Mouse (Mus musculus) hindbrain, postnatal 0 days (tissue): Measurements from ENCODE around the gene Gnat1. TPM values are rescaled to one million over a fixed set of nuclear protein-coding genes. Genes with fewer than 3 reads are reported as not detected.
A peak's percentile ranks its signal among the peaks of the same experiment; 100 is the strongest.

ENCODE experiments used
- ATAC-seq: fragments of 200-750 bp; cut with Nextera tagmentation; 2 replicates; pipeline ENCODE4 v1.8.0; 2017; ENCODE audit warnings: mild to moderate bottlenecking, moderate TSS enrichment, moderate library complexity
- DNase-seq: peaks from one replicate; pipeline ENCODE4 v3.0.0-alpha.2; 2015; ENCODE audit warnings: low spot score
- H3K27ac ChIP-seq: fragments of 300-500 bp; sonication (generic); 2 replicates; pipeline ENCODE4 v1.5.1; 2014; ENCODE audit warnings: mild to moderate bottlenecking
- H3K27me3 ChIP-seq: fragments of 300-500 bp; sonication (generic); 2 replicates; pipeline ENCODE4 v1.6.1; 2014; ENCODE audit warnings: low read length, mixed read lengths; ENCODE audit not compliant: insufficient read depth
- H3K36me3 ChIP-seq: fragments of 300-500 bp; sonication (generic); 2 replicates; pipeline ENCODE4 v1.6.1; 2014; ENCODE audit warnings: low read length, mixed read lengths; ENCODE audit not compliant: insufficient read depth
- H3K4me1 ChIP-seq: fragments of 300-500 bp; sonication (generic); 2 replicates; pipeline ENCODE4 v1.6.1; 2014; ENCODE audit warnings: antibody characterized with exemption, low read length, mixed read lengths; ENCODE audit not compliant: insufficient read depth
- H3K4me2 ChIP-seq: fragments of 300-500 bp; sonication (generic); 2 replicates; pipeline ENCODE4 v1.6.1; 2014; ENCODE audit warnings: low read depth, mild to moderate bottlenecking, low read length, moderate library complexity, mixed read lengths
- H3K4me3 ChIP-seq: fragments of 300-500 bp; sonication (generic); 2 replicates; pipeline ENCODE4 v1.5.1; 2014; ENCODE audit warnings: low read length
- H3K9ac ChIP-seq: fragments of 300-500 bp; sonication (generic); replicated peaks from 2 replicates; pipeline ENCODE4 v1.6.1; 2014; ENCODE audit warnings: mild to moderate bottlenecking, low read length, moderate library complexity, mixed read lengths
- H3K9me3 ChIP-seq: fragments of 300-500 bp; sonication (generic); 2 replicates; pipeline ENCODE4 v1.6.1; 2016; ENCODE audit warnings: low read length, mixed read lengths
- CTCF ChIP-seq: IDR thresholded peaks from 2 replicates; pipeline ENCODE4 v1.5.1; 2016; ENCODE audit warnings: antibody characterized with exemption, control low read depth, low read depth
- WGBS: fragments of 180-500 bp; shearing (Covaris S2); extraction: QIAGEN DNeasy Blood & Tissue Kit; methylation state at CpG from one replicate; pipeline ENCODE4 v1.1.7; 2014; 5-methylcytosine and 5-hydroxymethylcytosine counted together
- polyA plus RNA-seq: library from polyadenylated mRNA; unstranded; fragments of >200 nt; fragmentation: Nextera tagmentation; extraction: Ambion mirVana; gene quantifications from 2 replicates; pipeline ENCODE4 v1.2.1, GENCODE M21; 2015
- total RNA-seq: library from RNA; depleted of rRNA; stranded (reverse); fragments of >200 nt; gene quantifications from 2 replicates; pipeline ENCODE4 v1.2.3, GENCODE M21; 2014

Gnat1 gene
- total and polyA plus RNA-seq, 2 experiments from 2014 or later: 0.52 to 2.7 TPM

DNA sequence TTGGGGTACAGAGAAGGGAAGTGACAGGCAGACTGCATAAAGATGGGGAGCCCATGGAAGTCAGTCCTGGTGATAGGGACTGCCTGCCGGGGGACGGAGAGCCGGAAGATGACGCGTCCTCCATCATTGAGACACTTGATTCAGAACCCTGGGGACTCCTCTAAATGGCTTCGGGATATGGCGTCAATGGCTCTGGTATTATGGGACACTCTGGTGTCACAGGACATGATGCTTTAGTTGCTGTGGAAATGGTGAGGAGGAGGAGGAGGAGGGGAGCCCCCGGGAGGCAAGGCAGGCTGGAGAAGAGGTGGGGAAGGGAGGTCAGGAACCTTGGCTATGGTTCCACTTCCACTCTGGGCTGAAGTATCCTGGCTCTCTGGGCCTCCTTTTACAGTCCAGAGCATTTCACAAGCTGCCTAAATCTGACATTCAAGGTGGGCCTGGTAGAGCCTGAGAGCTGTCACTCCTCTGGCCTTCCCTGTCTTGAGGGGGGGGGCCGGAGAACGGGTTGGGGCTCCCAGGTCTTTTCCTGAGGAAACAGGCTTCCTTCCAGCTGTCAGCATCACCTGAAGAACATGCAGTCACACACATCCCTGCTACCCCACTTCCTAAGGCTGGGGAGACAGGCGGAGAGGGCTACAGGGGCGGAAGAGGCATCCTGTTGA is 16.1 kb upstream of the Gnat1 start:
- Histone ChIP-seq H3K4me3 (no peak overlapping the region), H3K36me3 (no peaks in the 10 kb centered on the region), H3K4me1 (peaks cover 26% of the 10 kb centered on the region; the same call in 1 of the 2 replicates), H3K4me2 (no peak overlapping the region), H3K9ac (no peak overlapping the region), H3K27ac (no peak overlapping the region), H3K27me3 (no peaks in the 10 kb centered on the region), H3K9me3 (no peaks in the 10 kb centered on the region)
- TF ChIP-seq CTCF: no peak
- DNase-seq: no peak
- ATAC-seq: no peak
- WGBS: 76% methylated on average over 12 of the region's 12 CpGs

DNA sequence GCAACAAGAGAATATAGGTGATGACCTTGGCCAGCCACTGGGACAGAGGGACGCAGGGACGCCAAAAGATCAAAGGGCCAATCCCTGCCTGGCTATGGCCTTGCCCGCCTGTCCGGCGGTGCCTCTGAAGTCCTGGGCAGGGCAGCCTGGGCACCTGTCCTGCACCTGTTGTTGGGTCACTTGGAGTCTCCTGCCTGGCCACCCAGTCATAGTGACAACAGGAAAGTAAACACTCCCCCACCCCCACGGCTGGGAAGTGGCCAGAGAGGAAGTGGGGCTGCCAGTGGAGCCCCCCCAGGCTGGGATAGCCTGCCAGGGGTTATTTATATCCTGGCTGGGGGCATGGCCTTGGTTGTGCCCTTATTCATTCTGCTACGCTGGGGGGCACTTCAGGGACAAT is 15.1 kb upstream of the Gnat1 start:
- H3K36me3 ChIP-seq: no peaks in the 10 kb centered on the region
- no peaks in the 10 kb centered on the region for H3K27me3 ChIP-seq
- DNase-seq (no peak), ATAC-seq (no peak)
- peaks cover 17% of the 10 kb centered on the region; the same call in 1 of the 2 replicates for H3K4me1 ChIP-seq
- no peak overlapping the region for H3K9ac ChIP-seq
- no peak overlapping the region for H3K4me3 ChIP-seq
- H3K9me3 ChIP-seq: no peaks in the 10 kb centered on the region
- TF ChIP-seq CTCF: no peak
- H3K4me2 ChIP-seq: no peak overlapping the region
- WGBS: 80% methylated on average over 7 of the region's 7 CpGs
- H3K27ac ChIP-seq: no peak overlapping the region

DNA sequence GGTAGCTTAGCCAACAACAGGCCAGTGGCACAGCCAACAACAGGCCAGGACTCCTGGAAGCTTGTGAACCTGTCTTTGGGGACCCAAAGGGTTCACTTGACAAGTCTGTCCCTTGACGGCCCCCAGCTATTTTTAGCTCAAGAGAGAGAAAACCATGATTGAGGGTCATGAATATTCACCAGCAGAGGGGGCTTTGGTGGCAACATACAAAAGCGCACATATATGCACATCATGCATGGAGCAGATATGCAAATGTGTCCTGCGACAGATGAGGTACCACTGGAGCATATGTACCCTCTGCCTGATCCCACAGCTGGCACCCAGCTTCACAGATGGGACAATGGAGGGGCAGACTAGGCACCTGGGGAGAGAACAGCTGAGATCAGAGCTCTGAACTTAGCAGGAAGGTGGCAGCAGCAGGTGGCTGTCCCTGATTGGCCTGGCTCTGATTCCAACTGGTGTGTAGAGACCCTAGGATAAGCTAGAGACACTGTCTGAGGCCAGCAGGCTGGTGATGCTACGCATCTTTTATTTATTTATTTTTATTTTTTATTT is 14.0 kb upstream of the Gnat1 start:
- H3K36me3 ChIP-seq: no peaks in the 10 kb centered on the region
- no peaks in the 10 kb centered on the region for H3K27me3 ChIP-seq
- no peak overlapping the region for H3K27ac ChIP-seq
- DNase-seq: peak; percentile 30
- H3K4me1 ChIP-seq: peaks cover 6% of the 10 kb centered on the region; the same call in 1 of the 2 replicates
- ATAC-seq: peak; percentile 31; the same call in 1 of the 2 replicates
- no peaks in the 10 kb centered on the region for H3K9me3 ChIP-seq
- peak; percentile 45 for TF ChIP-seq CTCF
- H3K9ac ChIP-seq: no peak overlapping the region
- WGBS: 42% methylated on average over 4 of the region's 4 CpGs
- H3K4me3 ChIP-seq: no peak overlapping the region
- H3K4me2 ChIP-seq: no peak overlapping the region

DNA sequence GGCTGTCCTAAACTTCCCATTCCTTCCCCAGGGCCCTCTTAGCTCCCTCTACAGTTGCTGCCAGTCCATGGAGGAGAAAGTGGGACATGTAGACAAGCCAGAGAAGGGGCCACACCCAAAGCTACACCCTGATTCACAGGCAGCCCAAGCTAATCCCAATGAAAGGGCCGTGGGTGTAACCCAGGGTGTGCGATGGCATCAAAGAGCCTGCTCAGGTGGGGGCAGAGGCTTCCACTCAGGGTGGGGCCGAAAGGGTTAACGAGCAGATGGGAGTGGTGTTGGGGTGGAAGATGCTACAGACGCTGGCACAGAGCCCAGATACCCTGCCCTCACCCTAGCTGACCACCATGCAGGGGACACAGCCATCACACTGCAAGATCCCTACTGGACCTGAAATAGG is 13.3 kb upstream of the Gnat1 start:
- DNase-seq: no peak
- no peak for ATAC-seq
- TF ChIP-seq CTCF: no peak
- no peaks in the 10 kb centered on the region for H3K9me3 ChIP-seq
- peaks cover 6% of the 10 kb centered on the region; the same call in 1 of the 2 replicates for H3K36me3 ChIP-seq
- peaks cover under 1% of the 10 kb centered on the region; the same call in 1 of the 2 replicates for H3K4me1 ChIP-seq
- H3K4me3 ChIP-seq: no peak overlapping the region
- WGBS: 53% methylated on average over 5 of the region's 5 CpGs
- H3K4me2 ChIP-seq: no peak overlapping the region
- no peaks in the 10 kb centered on the region for H3K27me3 ChIP-seq
- H3K9ac ChIP-seq: no peak overlapping the region
- H3K27ac ChIP-seq: no peak overlapping the region

DNA sequence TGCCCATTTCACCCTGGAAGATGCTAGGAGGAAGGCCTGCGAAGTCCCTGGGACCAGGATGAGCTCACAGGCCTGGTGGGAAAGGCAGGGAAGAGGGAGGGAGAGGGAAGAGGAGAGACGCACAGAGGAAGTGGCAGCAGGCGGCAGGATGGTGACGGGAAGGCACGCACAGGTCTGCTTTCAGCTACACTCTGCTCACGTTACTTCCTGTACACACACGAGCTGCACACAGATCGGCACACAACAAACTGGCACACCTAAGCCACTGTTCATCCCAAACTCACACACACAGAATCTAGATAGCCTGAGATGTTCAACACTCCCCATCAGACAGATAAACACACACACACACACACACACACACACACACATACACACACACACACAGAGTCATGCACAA is 10.9 kb upstream of the Gnat1 start:
- no peaks in the 10 kb centered on the region for H3K4me1 ChIP-seq
- H3K4me3 ChIP-seq: no peak overlapping the region
- no peak overlapping the region for H3K4me2 ChIP-seq
- no peak overlapping the region for H3K9ac ChIP-seq
- H3K9me3 ChIP-seq: no peaks in the 10 kb centered on the region
- peaks cover 12% of the 10 kb centered on the region; the same call in 1 of the 2 replicates for H3K36me3 ChIP-seq
- no peak overlapping the region for H3K27ac ChIP-seq
- no peaks in the 10 kb centered on the region for H3K27me3 ChIP-seq
- ATAC-seq (no peak), DNase-seq (no peak)
- 85% methylated on average over 8 of the region's 8 CpGs for WGBS
- TF ChIP-seq CTCF: no peak

DNA sequence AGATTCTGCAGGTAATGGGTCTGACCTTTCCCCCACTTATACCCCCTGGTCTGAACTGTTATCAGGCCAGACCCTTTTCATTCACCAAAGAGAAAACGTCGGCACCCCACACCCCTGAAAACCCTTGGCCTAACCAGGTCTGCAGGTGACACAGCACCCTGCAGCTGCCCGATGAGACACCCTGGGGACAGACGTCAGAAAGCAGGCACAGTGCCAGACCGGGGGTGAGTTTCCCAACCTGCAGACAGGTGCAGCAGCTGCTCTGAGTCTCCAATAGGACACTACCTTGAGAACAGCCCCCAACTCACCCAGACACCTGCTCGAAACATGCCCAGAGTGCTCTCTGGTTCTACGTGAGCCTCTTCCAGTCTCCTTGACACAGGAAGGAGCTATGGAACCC is 9.4 kb upstream of the Gnat1 start:
- Histone ChIP-seq H3K9me3 (no peaks in the 10 kb centered on the region), H3K27me3 (no peaks in the 10 kb centered on the region), H3K36me3 (peaks cover 12% of the 10 kb centered on the region; the same call in 1 of the 2 replicates), H3K4me3 (no peak overlapping the region), H3K4me2 (no peak overlapping the region), H3K4me1 (no peaks in the 10 kb centered on the region), H3K27ac (no peak overlapping the region), H3K9ac (no peak overlapping the region)
- DNase-seq: no peak
- 76% methylated on average over 7 of the region's 7 CpGs for WGBS
- ATAC-seq: no peak
- no peak for TF ChIP-seq CTCF

DNA sequence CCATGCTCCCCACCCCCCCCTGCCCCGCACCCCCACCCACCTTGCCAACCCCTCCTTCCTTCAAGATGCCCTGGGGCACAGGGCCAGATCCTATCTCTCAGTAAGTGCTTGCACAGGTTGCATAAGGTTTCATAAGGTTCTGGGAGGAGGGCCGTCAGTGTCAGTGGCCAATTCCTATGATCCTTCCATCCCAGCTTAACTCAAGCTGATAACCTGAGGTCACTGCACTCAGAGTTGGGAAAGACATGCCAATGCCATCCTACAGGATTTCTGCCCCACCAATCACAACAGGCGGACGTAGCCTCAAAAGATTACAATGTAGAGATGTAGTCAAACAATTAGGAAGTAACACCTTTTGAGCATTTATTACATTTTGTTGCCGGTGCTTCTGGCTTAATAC is 8.9 kb upstream of the Gnat1 start:
- Histone ChIP-seq H3K4me3 (no peak overlapping the region), H3K4me2 (no peak overlapping the region), H3K9me3 (no peaks in the 10 kb centered on the region), H3K27ac (no peak overlapping the region), H3K27me3 (no peaks in the 10 kb centered on the region), H3K4me1 (no peaks in the 10 kb centered on the region), H3K36me3 (peaks cover 12% of the 10 kb centered on the region; the same call in 1 of the 2 replicates), H3K9ac (no peak overlapping the region)
- no peak for TF ChIP-seq CTCF
- DNase-seq: no peak
- 88% methylated on average over 5 of the region's 5 CpGs for WGBS
- ATAC-seq: no peak
